Mouse (Mus musculus): ENCODE results near the gene Rhpn2.

Gene Rhpn2

GRCm38 (mm10) chr7:35347918-35348700 lies 14.1 kb downstream of the Rhpn2 start:
- DNase-seq (ENCODE audit: low read depth in 1 of 2, low spot score in 2 of 2): no peak

- DNase-seq (ENCODE audit: low read depth in 1 of 2, low spot score in 2 of 2): no peak
These were observed 15.1 kb downstream of the Rhpn2 start for GRCm38 (mm10) chr7:35349022-35349421.

GRCm38 (mm10) chr7:35349886-35350684 lies 16.1 kb downstream of the Rhpn2 start:
- DNase-seq (ENCODE audit: low read depth in 1 of 2, low spot score in 2 of 2): no peak

DNA sequence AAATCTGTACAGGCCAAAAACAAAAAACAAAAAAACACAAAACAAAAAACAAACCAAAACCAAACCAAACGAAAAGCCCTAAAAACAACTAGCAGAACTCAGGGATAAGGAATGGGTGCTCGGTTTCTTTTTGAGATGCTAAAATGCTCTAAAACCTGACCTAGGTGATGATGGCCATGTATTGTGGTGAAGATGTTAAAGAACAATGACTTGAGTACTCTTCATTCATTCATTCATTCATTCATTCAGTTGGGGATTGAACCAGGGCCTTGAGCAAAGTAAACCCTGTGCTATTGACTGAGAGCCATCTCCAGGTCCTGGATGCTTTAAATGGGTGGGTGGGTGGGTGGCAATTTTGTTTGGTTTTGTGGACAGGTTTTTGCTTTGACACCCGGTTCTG lies 17.2 kb downstream of the Rhpn2 start:
- no peak for DNase-seq (ENCODE audit: low read depth in 1 of 2, low spot score in 2 of 2)

- no peak for DNase-seq (ENCODE audit: low read depth in 1 of 2, low spot score in 2 of 2)
These were observed 19.3 kb downstream of the Rhpn2 start for GRCm38 (mm10) chr7:35353306-35353705.

DNA sequence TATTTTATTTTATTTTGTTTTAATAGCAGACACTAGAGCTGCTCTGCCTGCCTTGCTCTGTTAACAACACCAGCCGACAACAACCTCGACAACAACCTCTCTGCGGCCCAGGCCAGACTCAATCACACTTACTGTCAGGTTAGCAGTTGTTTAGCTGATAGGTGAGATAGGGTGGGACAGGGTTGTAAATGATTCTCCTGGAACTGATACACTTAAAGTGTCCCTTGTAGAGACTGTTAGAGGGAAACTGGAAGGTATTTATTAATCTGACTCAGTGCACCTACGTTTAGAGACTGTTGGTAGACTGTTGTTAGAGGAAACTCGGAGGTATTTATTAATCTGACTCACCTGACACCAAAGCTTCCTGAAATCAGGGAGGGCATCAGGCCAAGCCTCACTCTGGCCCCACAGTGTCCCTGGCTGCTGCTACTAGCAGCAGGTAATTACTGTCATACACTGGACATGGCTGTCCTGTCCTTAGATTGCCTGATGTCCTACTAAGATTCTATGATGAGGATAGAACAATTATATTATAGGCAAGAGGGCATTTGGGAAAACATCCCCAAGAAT lies 21.4 kb downstream of the Rhpn2 start:
- DNase-seq (ENCODE audit: low read depth in 1 of 2, low spot score in 2 of 2): no peak

DNA sequence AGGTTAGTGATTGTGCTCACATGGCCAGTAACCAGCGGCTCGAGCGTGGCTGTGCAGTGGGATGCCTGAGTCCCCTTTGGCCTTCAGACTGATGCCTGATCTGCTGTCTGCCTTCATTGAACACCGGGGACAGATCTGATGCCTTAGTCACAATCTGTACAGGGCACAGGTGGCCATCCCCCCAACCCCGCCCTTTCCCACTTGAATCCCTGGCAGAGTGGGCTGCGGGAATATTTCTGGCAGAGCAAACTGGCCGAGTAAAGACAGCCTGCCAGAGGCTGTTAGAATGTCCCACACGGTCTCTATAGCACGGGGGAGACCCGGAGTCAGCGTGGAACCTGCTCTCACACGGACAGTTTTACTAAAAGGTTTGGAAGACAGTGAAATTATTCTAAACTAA lies 23.7 kb downstream of the Rhpn2 start:
- DNase-seq (ENCODE audit: low read depth in 1 of 2, low spot score in 2 of 2): no peak

DNA sequence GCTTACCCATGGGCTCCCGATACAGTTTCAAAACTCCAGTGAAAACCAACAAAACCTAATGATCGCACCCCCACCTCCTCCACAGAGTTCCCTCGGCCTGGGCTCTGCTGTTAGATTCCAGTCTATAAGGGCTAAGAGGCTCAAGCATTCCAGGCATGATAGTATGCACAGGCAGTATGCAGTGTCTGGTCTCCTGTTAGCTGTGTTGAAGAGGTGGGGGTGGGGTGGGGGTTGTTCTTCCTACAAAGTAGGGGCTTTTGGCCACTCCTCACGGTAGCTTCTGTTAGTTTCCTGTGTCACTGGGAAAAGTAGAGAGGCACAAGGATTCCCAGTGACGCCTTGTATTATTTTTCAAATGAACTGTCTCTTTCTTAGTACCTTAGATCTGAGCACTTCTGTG lies 28.3 kb downstream of the Rhpn2 start:
- no peak for DNase-seq (ENCODE audit: low read depth in 1 of 2, low spot score in 2 of 2)

GRCm38 (mm10) chr7:35362868-35363267 lies 28.9 kb downstream of the Rhpn2 start:
- DNase-seq (ENCODE audit: low read depth in 1 of 2, low spot score in 2 of 2): no peak

DNA sequence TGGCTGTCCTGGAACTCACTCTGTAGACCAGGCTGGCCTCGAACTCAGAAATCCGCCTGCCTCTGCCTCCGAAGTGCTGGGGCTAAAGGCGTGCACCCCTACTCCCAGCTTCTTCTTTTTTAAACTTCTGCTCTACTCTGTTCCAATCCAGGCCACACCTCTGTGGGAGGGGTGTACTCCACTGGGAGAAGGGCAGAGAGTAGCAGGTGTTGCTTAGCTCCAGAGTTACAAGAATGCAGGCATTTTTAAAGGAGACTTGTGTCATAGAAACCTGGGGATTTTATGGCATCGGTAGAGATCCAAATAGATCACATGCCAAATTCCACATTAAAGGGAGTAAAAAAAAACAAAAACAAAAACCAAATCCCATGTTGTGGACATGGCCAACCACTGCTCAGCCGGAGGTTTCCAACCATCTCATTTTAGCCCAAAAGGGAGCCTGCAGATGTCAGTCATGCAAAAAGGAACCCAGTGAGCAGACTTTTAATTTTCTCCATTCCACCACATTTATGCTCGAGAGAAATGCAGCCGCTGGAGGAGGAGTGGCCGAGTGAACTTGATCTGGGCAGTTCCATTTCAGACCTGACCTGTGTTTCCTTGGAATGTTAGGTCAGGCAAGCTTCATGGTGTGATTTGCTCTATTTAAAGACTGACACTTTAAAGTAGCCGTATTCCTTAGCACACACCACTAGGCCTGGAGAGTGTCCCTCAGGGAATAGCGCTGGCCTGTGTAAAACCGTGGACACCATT lies 31.4 kb downstream of the Rhpn2 start:
- no peak for DNase-seq (ENCODE audit: low read depth in 1 of 2, low spot score in 2 of 2)

GRCm38 (mm10) chr7:35371096-35371495 lies 37.1 kb downstream of the Rhpn2 start:
- no peak for DNase-seq (ENCODE audit: low read depth in 1 of 2, low spot score in 2 of 2)

DNA sequence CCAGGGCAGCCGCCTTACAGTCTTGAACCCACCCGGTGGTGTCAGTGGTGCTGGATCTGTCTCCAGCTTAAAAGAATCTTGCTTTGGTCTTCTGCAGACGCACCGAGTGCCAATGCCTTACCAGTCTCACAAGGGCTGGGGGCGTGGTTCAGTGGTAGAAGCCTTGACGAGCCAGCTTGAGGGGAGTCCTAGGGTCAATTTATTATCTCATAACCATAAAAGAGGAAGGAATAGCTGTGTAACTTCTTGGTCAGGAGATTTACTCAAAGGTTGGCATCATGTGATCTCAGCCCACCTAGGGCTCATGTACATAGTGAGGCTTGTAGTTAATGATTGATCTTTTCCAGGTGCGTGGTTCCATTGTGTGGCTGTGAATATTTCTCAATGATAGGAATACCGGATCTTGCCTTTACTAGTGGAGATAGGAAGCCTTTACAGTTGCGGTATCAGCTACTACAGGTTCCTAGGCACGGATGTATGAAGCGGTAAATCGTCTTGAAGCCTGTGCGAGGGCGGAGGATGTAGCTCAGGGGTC lies 38.6 kb downstream of the Rhpn2 start:
- no peak for DNase-seq (ENCODE audit: low read depth in 1 of 2, low spot score in 2 of 2)

DNA sequence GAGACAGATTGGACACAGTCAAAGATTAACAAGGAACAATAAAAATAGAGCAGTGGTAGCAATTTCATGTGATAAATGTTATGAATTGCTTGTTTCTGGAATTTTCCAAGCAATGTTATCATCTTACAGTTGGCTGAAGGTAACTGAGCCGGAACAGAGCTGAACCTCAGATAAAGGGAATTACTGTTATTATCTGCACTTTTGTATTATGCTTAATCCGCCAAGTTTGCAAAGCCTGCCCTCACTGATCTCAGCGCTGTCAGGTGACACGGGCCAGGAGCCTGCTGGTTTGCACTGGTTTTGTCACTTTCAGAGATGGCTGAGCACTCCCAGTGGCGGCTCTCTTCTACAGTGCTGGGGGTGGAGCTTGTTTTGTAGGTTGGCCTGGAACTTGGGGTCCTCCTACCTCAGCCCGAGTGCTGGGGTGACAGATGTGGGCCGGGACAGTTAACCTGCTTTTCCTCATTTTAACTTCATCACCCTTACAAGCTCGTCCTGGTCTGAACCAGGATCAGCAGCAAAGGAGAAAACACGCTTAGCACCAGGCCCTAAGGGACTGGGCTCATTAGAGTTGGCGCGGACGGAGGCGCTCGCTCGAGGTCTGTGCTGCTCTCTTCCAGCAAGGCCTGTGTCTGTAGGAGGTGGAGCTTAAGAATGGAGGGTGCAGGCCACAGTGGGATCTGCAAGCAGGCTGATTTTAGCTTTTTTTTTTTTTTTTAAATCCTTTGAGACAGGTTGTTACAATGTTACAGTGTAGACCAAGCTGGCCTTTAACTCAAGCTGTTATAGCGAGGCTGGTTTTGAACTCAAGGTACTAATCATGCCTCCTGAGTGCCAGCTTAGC lies 39.4 kb downstream of the Rhpn2 start:
- DNase-seq (ENCODE audit: low read depth in 1 of 2, low spot score in 2 of 2): no peak

DNA sequence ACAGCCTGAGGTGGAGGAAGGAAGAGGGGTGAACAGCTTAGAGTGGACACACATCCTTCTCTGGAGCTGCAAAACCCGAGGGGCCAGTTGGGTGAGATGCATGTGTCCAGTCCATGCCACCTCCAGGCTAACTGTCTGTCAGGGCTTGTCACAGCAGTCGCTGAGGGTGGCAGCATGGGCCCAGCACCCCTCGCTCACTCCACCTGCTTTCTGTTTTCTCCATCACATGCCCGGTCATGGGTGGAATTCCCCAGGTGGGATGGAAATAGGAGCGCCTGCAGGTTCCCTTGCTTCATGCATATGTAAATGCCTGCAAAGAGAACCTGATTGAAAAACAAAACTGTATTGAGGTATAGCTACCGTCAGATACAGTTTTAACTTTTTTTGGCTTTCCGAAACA lies 40.3 kb downstream of the Rhpn2 start:
- no peak for DNase-seq (ENCODE audit: low read depth in 1 of 2, low spot score in 2 of 2)

- DNase-seq (ENCODE audit: low read depth in 1 of 2, low spot score in 2 of 2): no peak
These were observed 42.7 kb downstream of the Rhpn2 start for GRCm38 (mm10) chr7:35376623-35377022.

GRCm38 (mm10) chr7:35379492-35380119 lies 45.6 kb downstream of the Rhpn2 start:
- no peak for DNase-seq (ENCODE audit: low read depth in 1 of 2, low spot score in 2 of 2)

GRCm38 (mm10) chr7:35380351-35380750 lies 46.4 kb downstream of the Rhpn2 start:
- no peak for DNase-seq (ENCODE audit: low read depth in 1 of 2, low spot score in 2 of 2)

DNA sequence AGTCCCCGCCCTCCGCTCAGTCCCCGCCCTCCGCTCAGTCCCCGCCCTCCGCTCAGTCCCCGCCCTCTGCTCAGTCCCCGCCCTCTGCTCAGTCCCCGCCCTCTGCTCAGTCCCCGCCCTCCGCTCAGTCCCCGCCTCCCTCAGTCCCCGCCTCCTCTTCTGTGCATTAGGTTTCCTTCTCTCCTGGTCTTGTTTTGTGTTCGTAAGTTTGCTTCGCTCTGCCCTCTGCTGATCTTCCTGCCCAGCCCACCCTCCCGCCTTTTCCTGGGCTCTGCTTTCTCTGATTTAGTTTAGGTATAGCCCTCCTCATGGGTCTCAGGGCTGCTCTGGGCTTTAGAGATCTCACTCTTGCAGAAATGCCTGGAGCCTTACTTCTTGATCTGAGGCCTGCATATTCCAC lies 47.9 kb downstream of the Rhpn2 start:
- DNase-seq (ENCODE audit: low read depth in 1 of 2, low spot score in 2 of 2): no peak

DNA sequence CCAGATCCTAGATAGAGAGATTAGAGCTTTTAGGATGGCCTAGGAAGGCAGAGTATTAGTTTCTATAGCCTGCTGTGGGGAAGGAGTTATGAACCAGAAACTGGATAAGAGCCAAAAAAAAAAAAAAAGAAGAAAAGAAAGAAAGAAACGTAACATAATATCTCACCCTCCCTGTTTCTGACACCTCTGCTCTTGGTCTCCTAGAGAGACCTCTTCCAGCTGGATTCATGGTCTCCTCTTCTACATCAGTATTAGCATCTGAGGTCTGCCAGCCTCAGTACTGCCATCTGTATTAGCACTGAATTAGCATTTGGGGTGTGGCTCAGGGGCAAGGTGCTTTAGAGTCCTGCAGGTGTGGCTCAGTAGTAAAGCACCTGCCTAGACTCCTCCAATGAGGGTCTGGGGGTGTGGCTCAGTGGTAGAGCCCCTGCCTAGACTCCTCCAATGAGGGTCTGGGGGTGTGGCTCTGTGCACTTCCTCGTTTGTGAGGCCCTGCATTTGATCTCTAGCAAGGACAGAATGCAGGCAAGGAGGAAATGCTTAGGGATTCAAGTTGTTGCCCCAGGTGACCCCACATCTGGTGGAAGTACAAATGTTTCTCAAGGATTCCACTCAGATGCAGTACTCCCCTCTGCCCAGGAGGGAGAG lies 48.9 kb downstream of the Rhpn2 start:
- no peak for DNase-seq (ENCODE audit: low read depth in 1 of 2, low spot score in 2 of 2)
